Mouse (Mus musculus) induced T-regulatory cell, adult 2 months (primary cell): ENCODE data around the gene Cfap221.

Source experiments
- DNase-seq: peaks from one replicate; pipeline ENCODE4 v3.0.0-alpha.2; 2012; ENCODE audit warnings: low read depth

Gene Cfap221

GRCm38 (mm10) chr1:120006844-120007790 lies 10.1 kb upstream of the Cfap221 start, which contains the start of gene Sctr:
Gene Sctr, plus strand, starts transcription at chr1:120006894.
- DNase-seq: no peak

DNA sequence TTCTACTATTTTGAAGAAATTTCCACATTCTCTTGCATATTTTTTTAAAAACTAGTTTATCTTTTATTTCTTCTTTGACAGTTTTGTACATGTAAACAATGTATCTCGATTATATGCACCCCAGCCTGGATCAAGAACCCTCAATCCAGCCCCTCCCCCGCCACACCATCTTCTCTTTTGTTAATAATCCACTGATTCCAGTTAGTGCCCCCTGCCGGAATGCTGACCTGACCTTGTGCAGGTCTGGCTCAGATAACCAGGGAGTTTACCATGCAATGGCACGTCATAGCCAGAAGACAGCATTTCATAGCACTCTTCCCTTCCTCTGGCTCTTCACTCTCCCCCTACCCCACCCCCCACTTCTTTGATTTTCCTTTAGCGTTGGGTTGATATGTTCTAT lies 610 bp upstream of the Cfap221 start:
- no peak for DNase-seq

DNA sequence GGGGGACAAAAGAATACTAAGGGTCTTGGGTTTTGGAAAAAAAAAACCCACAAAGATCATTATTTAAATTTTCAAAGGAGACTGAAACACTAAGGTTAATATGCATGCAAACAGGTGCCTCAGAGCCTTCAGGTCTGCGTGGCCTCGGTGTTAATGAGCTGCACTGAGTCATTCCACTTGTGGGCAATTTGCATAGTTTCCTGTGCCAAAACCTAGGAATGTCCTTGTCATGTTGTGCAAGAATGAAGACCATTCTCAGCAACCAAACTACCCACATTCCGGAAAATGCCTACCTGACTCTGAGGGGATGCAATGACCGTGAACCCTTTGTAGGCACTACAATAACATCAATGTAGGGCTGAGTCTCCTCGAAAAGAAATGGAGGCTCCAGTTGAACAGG lies 10.5 kb downstream of the Cfap221 start:
- no peak for DNase-seq

GRCm38 (mm10) chr1:119975141-119975540 lies 21.9 kb downstream of the Cfap221 start:
- no peak for DNase-seq

DNA sequence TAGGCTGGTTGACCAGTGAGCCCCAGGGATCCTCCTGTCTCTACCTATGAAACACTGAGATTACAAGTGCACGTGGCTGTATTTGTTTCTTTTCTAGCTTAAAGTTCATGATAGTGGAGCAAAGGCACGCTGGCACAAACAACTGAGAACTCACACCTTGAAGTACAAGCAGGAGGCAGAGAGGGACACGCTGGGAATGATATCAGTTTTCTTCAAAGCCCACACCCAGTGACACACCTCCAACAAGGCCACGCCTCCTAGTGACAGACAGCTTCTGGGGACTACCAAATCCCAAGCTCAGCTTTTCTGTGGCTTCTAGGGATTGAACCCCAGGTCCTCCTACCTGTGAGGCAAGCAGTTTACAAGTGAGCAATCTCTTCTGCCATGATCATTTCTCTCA lies 23.9 kb downstream of the Cfap221 start:
- no peak for DNase-seq

DNA sequence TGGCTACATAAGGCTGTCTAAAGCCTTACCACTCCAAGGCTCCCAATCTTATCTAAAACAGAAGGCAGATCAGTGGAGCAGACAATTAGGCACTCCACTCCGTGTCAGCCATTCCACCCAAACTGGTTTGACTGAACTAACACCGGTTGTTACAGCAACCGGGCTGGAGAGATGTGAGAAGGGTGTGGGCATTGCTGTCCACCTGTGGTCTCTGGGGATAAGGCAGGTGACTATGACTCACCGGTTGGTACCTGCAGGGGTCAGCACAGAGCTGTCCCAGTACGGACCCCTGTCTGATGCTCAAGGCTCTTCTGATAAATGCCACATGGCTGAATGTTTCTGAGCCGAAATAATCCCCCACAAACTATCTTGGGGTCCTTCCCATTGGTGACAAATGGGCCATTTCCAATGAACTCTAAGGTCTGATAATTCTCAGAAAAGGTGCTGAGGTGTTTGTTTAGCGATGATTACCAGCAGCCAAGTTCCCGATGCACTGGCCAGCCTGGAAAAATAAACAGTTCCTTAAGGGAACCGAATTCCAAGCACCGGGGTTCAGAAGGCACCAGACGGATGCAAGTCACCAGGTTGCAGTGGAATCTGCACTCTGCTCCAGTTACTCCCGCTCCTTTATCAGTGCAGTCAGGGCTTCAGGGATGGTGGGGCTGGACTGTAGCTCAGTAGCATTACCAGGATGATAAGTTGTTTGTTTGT lies 31.1 kb downstream of the Cfap221 start:
- DNase-seq: no peak

DNA sequence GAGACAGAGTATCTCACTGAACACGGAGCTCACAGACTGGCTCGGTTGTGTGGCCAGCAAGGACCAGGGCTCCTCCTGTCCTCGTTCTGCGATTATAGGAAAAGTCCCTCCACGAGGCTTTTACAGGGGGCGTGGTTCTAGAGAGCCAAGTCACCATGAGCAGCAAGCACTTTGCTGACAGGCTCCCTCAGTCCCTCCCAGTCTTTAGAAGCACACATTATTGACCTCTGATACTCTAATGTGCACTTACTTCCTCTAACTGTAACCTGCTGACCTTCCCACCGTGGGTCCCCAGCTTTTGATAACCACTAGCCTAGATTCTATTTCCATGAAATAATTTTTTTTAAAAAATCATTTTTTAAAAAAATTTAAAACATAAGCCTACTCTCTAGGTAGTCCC lies 37.1 kb downstream of the Cfap221 start:
- DNase-seq: no peak

- no peak for DNase-seq
Measured at GRCm38 (mm10) chr1:119959464-119959863, 37.6 kb downstream of the Cfap221 start.

GRCm38 (mm10) chr1:119957716-119958222 lies 39.3 kb downstream of the Cfap221 start:
- no peak for DNase-seq

DNA sequence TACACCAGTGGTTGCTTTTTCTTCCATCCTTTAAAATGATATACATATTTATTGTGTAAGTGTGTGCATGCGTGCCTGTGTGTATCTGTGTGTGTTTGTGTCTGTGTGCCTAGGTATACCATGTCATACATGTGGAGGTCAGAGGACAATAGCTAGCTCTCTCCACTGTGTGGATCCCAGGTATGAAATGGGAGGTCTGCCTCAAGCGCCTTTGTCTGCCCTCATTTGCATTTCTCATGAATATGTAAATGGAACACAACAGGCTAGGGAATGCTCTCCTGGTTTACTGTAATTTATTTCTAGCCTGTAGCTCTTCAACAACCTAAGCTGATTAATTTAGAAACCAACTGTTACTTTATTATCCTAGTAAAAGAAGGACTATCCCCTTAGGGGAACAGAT lies 42.4 kb downstream of the Cfap221 start:
- no peak for DNase-seq

- DNase-seq: no peak
Measured at GRCm38 (mm10) chr1:119953456-119953855, 43.6 kb downstream of the Cfap221 start.

- DNase-seq: no peak
Measured at GRCm38 (mm10) chr1:119950086-119950485, 46.9 kb downstream of the Cfap221 start.

DNA sequence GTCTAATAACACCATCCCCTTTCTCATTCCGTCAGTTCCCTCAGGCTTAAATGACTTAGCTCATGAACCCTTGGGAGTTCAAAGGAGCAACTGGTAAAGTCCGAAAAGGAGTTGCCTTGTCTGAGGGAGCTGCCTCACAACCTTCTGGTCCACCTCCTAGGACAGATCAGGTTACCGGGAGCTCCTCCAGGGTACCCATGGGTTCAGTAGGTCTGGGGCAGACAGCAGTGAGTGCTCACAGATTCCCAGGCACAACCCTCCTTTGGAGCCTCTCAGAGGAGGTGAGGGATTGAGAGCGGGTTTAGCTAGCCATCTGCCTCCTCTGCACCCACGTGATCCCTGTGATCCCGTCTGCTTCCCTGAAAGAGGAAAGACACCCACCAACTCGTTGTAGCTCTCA lies 60.2 kb downstream of the Cfap221 start:
- no peak for DNase-seq

- no peak for DNase-seq
Measured at GRCm38 (mm10) chr1:119931421-119932150, 65.4 kb downstream of the Cfap221 start.

DNA sequence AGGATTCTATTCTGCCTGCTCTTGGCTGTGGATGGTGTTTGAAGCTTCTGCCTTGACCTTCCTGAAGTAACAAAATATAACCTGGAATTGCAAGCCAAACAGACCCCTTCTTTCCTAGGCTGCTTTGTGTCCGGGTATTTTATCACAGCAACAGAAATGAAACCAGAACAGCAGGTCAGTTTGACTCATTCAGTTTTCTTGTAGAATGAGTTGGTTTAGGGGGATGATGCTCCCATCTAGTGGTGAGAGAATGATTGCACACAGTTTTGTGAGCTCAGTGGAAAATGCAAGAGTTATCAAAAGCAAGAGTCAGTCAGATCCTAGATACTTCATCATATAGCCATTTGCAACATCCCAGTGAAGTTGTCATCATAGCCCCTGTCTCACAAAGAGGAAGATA lies 67.3 kb downstream of the Cfap221 start:
- peak; percentile 53 for DNase-seq

DNA sequence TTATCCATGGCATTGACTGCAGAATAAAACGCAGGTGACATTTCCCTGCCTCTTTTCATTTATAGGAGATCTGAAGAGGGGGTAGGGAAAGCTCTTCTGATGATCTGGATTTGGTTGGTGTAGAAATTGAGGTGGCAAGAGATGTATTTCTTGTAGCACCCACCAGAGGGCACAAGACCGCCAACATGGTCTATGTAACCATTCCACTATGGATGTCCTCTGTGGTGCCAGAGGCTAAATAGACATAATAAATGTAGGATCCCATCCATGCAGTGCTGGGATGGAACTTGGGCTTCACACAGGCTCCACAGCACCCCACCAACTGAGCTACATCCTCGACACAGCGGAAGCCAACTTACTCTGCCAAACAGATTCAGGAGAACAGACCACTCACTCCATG lies 77.7 kb downstream of the Cfap221 start:
- peak; percentile 44 for DNase-seq

DNA sequence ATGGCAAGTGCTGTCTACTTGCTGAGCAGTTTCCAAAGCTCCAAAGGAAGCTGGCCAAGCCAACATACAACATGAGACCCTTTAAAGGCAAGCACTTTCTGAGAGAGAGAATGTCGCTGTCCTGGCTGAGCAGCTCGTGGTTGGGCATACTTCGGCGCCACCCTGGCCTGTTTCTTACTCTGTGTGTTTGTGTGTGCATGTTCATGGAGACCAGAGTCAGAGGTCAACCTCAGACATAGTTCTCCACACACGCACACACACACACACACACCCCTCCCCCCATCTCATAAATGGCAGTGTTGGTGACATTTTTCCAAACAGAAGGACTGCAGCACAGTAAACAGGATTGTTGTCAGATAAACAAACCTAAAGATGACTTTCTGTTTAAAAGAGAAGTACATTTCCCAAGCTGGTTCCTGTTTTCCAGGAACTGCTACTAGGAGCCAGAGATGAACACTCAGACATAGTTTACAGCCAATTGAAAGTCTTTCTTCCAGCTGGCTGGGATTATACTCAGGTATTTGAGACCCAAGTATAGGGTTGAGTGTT lies 80.1 kb downstream of the Cfap221 start:
- no peak for DNase-seq

DNA sequence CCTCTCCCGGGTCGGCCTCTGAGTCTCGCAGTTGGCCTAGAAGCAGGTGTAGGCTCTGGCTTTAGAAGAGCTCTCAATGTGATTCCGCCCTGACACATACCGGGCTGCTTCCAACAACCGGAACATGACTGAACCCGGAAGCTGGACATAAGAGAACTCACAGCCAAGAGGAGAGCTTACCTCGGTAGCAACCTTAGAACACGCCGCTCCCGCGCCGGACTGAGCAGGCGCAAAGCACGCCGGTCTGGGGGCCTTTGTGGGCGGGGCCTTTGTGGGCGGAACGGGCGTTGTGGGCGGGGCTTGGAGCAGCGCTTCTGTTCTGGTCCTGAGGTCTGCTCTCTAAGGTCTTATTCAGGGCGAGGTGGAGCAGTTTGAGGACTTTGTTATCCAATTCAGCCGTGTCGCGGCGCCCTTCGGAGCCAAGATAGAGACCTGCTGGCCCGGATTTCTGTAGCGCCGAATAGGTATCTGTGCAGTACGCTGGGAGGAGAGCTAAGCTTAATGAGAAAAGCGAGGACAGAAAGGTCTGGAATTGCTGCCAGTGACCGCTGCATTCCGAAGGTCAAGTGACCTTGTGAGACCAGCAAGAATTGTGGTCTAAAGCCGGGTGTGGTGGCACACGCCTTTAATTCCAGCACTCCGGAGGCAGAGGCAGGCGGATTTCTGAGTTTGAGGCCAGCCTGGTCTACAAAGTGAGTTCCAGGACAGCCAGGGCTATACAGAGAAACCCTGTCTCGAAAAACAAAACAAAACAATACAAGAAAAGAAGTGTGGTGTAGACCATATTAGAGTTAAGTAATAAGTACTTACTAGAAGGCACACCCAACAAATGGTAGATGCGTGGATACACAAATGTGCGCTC lies 83.8 kb downstream of the Cfap221 start, which contains the start of gene Tmem177:
Tmem177 (minus strand) TSS at position 256 of the 862 bp plus-strand sequence.
- DNase-seq: peak; percentile 95

- no peak for DNase-seq
Measured at GRCm38 (mm10) chr1:119907206-119907748, 89.8 kb downstream of the Cfap221 start.

DNA sequence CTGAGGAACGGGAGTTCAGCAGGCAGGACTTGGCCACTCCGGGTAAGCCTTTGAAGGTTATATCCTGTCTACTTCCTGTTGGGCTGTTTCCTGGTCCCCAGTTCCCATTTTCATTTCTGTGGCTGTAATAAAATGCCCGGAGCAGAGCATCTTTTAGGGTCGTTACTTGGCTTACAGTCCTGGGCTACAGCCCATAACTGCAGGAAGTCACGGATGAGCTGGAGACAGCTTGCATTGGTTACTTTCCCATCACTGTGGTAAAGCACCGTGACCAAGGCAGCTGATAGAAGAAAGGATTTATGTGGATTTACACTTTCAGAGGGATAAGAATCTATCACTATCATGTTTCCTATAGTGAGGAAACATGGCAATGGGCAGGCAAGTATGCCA lies 93.8 kb downstream of the Cfap221 start:
- no peak for DNase-seq
